Mouse (Mus musculus): Measurements from ENCODE around the gene 1700020D05Rik.

DNA sequence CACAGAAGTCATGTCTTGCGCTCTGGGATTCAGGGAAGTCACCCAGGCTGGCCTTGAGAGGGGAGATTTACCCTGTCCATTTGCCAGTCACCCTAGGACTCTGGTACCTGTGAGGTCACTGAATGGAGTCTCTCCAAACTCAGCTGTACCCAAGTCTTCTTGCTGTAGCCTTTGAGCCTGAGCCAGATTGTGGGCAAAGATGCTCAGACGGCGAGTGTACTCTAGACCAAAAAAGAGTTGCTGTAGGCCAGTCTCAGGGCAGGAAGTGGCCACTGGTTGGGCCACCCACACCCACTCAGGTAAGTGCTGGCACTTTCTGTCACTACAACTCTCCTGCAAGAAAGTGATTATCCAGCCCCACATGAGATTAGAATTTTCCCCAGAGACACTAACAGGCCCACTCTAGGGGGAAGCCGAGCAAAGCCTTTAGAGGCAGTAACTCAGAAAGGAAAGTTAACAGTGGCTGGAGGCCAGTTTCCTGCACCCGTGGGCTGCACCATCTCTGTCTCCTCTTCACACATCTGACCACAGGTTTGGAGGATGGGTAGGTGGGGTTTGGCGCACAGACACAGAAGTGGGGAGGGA is 36.6 kb downstream of the 1700020D05Rik start:
- TF ChIP-seq EP300 (IDR thresholded peaks at IDR 0.05; ENCODE audit: insufficient read depth, low read depth, low read length) (no peak), POLR2A (IDR thresholded peaks at IDR 0.05; ENCODE audit: insufficient read depth, low read depth, low read length) (no peak), CTCF (IDR thresholded peaks at IDR 0.05) (no peak)

Measured in heart, adult 2 months (tissue).